Mouse (Mus musculus): ENCODE results near the gene Ppia. TPM values are rescaled to one million over a fixed set of nuclear protein-coding genes. Genes with fewer than 3 reads are reported as not detected.
"Not testable (repeated sequence)": the region's sequence is repeated elsewhere in the genome, so short reads cannot be mapped to it uniquely, and the experiment has no call there.

The Ppia gene
- total RNA-seq, 2 experiments from 2014 or later: 1,218 to 1,228 TPM

GRCm38 (mm10) chr11:6437667-6438066 lies 22.4 kb downstream of the Ppia start:
- no peak for DNase-seq (ENCODE audit: low spot score in 2 of 2)

- DNase-seq (ENCODE audit: low spot score in 2 of 2): no peak
Observed at GRCm38 (mm10) chr11:6440171-6440570, 24.9 kb downstream of the Ppia start.

DNA sequence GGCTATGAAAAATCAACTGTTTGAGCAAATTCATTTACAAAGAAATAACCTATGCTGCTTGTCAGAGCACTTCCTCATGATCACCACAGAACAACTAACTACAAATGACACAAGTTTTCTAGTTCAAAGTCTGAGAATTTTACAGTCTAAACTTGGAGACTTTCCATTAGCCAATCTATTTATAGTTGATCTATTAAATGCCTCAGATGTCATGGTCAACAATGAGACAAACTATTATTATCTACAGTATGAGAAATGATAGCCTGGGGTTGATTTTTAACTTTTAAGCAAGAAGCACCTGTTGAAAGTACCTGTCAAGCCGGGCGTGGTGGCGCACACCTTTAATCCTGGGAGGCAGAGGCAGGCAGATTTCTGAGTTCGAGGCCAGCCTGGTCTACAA lies 27.3 kb downstream of the Ppia start:
- DNase-seq (ENCODE audit: low spot score in 2 of 2): no peak

GRCm38 (mm10) chr11:6443102-6443501 lies 27.9 kb downstream of the Ppia start:
- no peak for DNase-seq (ENCODE audit: low spot score in 2 of 2)

DNA sequence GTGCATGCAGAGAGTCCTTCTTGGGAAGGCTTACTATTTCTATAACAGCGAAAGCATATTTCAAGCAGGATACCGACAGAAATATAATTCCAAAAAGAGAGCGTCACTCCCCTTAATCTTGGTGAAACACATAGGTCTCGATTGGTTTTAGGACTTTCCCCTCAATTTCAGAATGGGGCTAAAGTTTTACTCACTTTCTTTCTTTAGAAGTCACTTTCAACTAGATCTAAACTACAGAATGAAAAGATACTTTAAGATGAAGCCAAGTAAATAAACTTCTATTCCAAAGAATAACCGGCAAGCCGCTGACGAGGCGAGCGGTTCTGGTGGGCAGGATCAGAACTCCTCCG lies 28.5 kb downstream of the Ppia start:
- DNase-seq (ENCODE audit: low spot score in 2 of 2): no peak

DNA sequence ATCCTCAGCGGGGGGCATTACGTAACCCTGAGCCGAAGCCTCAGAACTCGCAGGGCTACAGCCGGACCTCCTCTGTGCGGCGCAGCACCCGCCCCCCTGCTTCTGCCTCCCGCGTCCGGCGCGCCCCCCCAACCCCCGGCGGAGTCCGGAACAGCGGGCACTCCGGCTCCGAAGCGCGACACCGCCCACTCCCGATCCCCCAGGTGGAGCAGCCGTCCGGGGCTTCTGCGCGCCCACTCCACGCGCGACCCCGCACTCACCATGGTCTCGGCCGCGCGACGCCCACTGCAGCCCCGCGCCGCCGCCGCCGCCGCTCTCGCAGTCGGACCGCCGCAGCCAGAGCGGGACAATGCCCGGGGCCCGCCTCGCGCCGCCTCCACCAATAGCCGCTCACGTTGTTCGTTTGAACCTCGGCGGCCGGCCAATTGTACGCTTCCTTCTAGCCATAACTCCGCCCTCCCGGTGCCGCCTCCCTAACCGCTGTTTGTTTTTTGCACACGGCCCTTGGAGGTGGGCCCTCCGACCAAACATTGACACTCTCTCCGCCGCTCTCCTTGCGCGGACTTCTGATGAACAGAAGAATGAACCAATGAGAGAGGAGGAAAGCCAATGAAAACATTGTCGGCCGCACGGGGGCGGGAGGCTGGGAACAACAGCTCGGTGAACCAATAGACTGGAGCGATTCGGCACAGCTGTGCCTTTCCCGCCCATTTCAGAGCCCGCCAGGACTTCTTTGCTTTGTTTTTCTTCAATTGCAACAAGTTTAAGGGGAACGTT lies 29.0 kb downstream of the Ppia start, which contains the start of gene H2afv:
Gene H2afv, minus strand, starts transcription at position 367 of the 777 bp plus-strand sequence.
- peak; percentile 99 to 100 for DNase-seq (ENCODE audit: low spot score in 2 of 2)

DNA sequence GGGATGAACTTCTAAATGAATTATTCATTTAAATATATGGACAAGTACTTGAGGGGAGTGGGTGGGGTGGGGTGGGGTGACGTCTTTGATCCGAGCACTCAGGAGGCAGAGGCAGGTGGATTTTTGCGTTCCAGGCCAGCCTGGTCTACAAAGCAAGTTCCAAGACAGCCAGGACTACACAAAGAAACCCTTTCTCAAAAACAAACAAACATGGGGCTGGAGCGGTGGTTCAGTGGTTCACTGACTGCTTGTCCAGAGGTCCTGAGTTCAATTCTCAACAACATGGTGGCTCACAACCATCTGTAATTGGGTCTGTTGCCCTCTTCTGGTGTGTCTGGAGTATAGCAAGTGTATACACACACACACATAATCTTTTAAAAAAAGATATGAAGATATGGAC lies 30.2 kb downstream of the Ppia start:
- no peak for DNase-seq (ENCODE audit: low spot score in 2 of 2)

DNA sequence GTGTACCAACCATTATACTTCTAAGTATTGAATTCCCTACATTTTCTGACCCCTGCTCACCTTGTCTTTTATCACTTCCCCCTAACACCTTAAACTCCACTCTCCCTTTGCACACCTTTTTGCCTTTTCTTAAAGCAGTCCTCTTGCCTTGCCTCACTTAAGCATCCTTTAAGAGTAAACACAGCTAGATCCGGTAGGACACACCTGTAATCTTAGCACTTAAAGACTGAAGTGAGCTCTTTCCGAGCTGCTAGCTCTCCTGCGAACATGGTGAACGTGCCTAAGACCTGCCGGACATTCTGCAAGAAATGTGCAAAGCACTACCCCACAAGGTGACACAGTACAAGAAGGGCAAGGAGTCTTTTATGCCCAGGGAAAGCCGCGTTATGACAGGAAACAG lies 30.7 kb downstream of the Ppia start:
- DNase-seq (ENCODE audit: low spot score in 2 of 2): no peak

- no peak for DNase-seq (ENCODE audit: low spot score in 2 of 2)
Observed at GRCm38 (mm10) chr11:6447493-6447892, 32.2 kb downstream of the Ppia start.

DNA sequence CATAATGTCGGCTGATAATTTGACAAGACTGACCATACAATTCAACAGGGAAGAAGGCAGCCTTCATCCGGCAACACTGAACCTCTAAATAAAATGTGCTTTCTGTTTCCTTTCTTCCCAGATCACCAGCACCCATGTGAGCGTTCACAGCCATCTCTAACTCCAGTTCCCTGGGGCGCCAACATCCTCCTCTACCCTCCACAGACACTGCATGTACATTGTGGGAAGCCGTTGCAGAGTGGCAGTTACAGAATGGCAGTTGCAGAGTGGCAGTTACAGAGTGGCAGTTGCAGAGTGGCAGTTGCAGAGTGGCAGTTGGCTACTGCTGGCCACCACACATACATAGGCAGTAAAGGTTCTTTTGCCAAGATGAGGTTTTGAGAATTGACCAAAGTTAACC lies 32.9 kb downstream of the Ppia start:
- not testable (repeated sequence) for DNase-seq (ENCODE audit: low spot score in 2 of 2)

- no peak for DNase-seq (ENCODE audit: low spot score in 2 of 2)
Observed at GRCm38 (mm10) chr11:6456083-6456482, 40.8 kb downstream of the Ppia start.

- DNase-seq (ENCODE audit: low spot score in 2 of 2): no peak
Observed at GRCm38 (mm10) chr11:6463159-6463837, 48.1 kb downstream of the Ppia start.

DNA sequence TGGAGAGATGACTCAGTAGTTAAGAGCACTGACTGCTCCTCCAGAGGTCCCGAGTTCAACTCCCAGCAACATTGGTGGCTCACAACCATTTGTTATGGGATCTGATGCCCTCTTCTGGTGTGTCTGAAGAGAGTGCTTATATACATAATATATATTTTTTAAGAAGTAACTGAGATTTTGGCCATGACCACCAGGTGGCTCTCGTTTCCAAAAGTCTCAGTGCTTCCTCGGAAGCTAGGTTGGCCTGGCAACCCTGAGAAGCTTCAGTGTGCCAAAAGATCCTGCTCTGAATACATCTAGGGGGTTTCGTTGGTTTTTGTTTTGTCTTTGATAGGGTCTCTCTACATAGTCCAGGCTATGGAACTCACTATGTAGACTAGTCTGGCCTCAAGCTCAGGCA lies 49.9 kb downstream of the Ppia start:
- DNase-seq (ENCODE audit: low spot score in 2 of 2): peak in 1 of 2 experiments; percentile 59

DNA sequence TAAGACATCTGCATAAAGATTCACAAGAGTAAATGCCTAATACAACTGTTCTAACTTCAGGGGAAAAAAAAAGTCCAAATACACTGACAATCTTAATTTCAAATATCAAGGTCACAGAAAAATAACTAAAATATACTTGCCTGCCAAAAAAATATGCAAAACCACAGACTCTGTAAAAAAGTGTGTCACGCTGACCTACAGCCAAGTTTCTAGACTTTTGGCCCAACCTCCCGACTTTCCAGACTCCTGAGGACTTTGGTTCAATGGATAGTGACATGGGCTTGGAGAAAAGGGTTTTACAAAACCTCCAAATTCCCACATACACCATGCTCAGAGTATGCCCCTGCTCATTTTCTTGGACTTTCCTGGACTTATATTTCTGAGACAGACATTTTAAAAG lies 53.3 kb downstream of the Ppia start:
- no peak for DNase-seq (ENCODE audit: low spot score in 2 of 2)

Small RNA genes lying within 50 kb of the gene (microRNA-seq; reads per million reads assigned to microRNA genes)
- 1.1 reads per million for gene Mir7651

Other genes with a start within 250 kb of the Ppia start
- under 1 TPM; 0.21 to 0.44 TPM for gene A730071L15Rik, start 215.4 kb upstream of the Ppia start, total RNA-seq (2021)
- 10 to 100 TPM; 56.4 to 61.0 TPM for gene Nudcd3, start 215.0 kb upstream of the Ppia start, total RNA-seq (2021)
- gene Npc1l1, start 185.3 kb upstream of the Ppia start, total RNA-seq (2021): under 1 TPM; 0.05 to 0.12 TPM
- gene Ddx56, start 147.7 kb upstream of the Ppia start, total RNA-seq (2021): 10 to 100 TPM; 35.1 to 40.9 TPM
- gene Tmed4, start 140.6 kb upstream of the Ppia start, total RNA-seq (2021): 10 to 100 TPM; 70.1 to 72.9 TPM
- 100 to 1,000 TPM; 340 to 351 TPM for gene Ogdh, start 123.8 kb upstream of the Ppia start, total RNA-seq (2021)
- 10 to 100 TPM; 35.6 to 40.1 TPM for gene Zmiz2, start 26.4 kb upstream of the Ppia start, total RNA-seq (2021)
- 10 to 100 TPM; 96.2 to 97.0 TPM for gene H2afv, start 29.0 kb downstream of the Ppia start, total RNA-seq (2021)
- 10 to 100 TPM; 84.0 to 90.4 TPM for gene Purb, start 60.5 kb downstream of the Ppia start, total RNA-seq (2021)
- 1 to 10 TPM; 3.0 to 3.4 TPM for gene Myo1g, start 105.5 kb downstream of the Ppia start, total RNA-seq (2021)
- 10 to 100 TPM; 40.2 to 50.8 TPM for gene Ccm2, start 131.4 kb downstream of the Ppia start, total RNA-seq (2021)
- gene Nacad, start 190.6 kb downstream of the Ppia start, total RNA-seq (2021): 1 to 10 TPM; 2.0 to 2.2 TPM
- gene Tbrg4, start 210.6 kb downstream of the Ppia start, total RNA-seq (2021): 10 to 100 TPM; 55.1 to 59.1 TPM
- not detected for gene Wap, start 223.2 kb downstream of the Ppia start, total RNA-seq (2021)
- gene Ramp3, start 243.1 kb downstream of the Ppia start, total RNA-seq (2021): 1 to 10 TPM in 1 of 2 experiments, under 1 TPM in 1; 0.98 to 1.7 TPM